Mouse (Mus musculus): ENCODE measurements around the gene Scn5a.
A peak's percentile ranks its signal among the peaks of the same experiment; 100 is the strongest.

Gene Scn5a

DNA sequence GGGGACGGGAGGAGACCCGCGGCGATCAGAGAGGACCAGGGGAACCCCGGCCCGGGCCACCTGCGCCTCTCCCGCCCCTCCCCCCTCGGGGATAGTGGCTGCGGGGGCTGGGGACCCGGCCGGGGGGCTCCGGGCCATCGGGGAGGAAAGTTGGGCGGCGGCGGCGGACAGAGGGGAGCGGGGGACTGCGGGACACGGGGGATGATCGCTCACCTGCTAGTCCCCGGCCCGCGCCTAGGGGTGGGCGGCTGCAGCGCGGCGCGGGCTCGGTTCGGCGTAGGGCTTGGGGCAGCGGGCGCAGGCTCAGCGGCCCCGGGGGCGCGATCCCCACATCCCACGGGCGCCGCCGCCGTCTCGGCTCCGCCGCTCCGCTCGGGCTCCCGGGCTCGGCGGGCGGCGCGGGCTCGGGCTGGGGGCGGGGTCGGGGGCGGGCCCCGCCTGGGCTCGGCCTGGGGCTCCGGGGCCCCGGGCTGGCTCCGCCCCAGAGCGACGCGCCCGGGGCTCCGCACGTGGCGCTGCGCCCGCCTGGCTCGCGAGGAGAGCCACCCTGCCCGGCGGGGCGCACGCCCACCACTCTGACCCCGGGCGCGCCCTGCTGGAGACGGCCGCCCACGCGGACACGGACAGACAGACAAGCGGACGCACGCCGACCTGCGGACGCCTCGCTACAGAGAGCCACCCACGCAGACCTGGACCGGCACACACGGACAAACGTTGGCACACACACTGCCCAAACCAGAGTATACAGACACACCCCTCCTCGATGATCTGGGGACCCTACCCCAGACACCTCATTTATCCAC, at the start of gene Scn5a:
Gene Scn5a (minus strand): TSS at position 381 of the 803 bp plus-strand sequence.
- Histone ChIP-seq H3K36me3 (ENCODE audit: insufficient read depth, low read length) (no peaks in the 10 kb centered on the region), H3K27me3 (ENCODE audit: insufficient read depth, low read length) (peaks cover 90% of the 10 kb centered on the region), H3K9me3 (ENCODE audit: low read length) (no peaks in the 10 kb centered on the region), H3K4me3 (replicated peaks; ENCODE audit: low read length) (peak within 1 kb of the TSS; percentile 82), H3K4me1 (replicated peaks; ENCODE audit: low read depth, low read length) (peaks cover 34% of the 10 kb centered on the region)
- TF ChIP-seq NANOG (IDR thresholded peaks at IDR 0.05; ENCODE audit: borderline replicate concordance, low read length), result no peak
- TF ChIP-seq CTCF (conservative IDR thresholded peaks at IDR 0.05; ENCODE audit: low read length), result no peak
- no peak for TF ChIP-seq POU5F1 (IDR thresholded peaks at IDR 0.05; ENCODE audit: borderline replicate concordance, low read length)

DNA sequence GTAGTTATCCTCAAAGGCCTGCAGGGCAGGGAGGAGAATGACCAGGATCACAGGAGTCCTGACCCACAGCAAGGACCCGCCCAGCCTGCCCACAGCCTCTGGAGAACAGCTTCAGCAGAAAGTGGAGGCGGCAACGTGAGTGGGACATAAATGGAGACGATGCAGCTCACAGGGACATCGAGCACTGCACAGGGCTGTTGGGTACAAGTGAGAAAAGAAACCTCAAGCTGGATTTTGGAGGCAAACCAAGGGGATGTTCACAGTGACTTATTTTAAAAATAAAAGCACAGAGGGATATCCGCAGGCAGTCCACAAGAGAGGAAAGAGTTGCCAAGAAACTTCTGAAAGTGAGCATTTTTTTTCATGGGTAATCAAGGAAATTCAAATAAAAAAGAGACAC, 48.4 kb upstream of the Scn5a start:
- Histone ChIP-seq H3K27me3 (ENCODE audit: insufficient read depth, low read length) (peaks cover 43% of the 10 kb centered on the region), H3K4me3 (replicated peaks; ENCODE audit: low read length) (no peak overlapping the region), H3K36me3 (ENCODE audit: insufficient read depth, low read length) (no peaks in the 10 kb centered on the region), H3K9me3 (ENCODE audit: low read length) (peaks cover 5% of the 10 kb centered on the region; the same call in 1 of the 2 replicates), H3K4me1 (replicated peaks; ENCODE audit: low read depth, low read length) (no peaks in the 10 kb centered on the region)
- TF ChIP-seq POU5F1 (IDR thresholded peaks at IDR 0.05; ENCODE audit: borderline replicate concordance, low read length), result no peak
- no peak for TF ChIP-seq CTCF (conservative IDR thresholded peaks at IDR 0.05; ENCODE audit: low read length)
- no peak for TF ChIP-seq NANOG (IDR thresholded peaks at IDR 0.05; ENCODE audit: borderline replicate concordance, low read length)

DNA sequence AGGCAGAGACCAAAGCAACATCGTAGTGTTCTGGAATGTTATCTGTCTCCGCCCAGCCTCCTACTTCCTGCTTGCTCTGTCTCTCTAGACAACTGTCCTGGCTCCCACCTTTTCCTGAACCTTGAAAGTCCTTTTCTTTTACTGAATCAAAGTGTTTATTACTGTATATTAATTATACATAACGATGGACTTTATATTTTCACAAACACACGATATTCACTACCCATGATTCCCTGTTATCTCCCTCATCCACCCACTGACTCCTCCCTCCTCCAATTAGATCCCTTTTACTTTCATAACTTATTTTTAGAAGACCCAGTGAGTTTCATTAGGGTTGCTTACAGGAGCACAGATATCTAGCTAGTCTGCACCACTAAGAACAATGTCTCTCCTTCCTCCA, 45.3 kb upstream of the Scn5a start:
- Histone ChIP-seq H3K4me1 (replicated peaks; ENCODE audit: low read depth, low read length) (no peaks in the 10 kb centered on the region), H3K27me3 (ENCODE audit: insufficient read depth, low read length) (peaks cover 32% of the 10 kb centered on the region), H3K36me3 (ENCODE audit: insufficient read depth, low read length) (no peaks in the 10 kb centered on the region), H3K4me3 (replicated peaks; ENCODE audit: low read length) (no peak overlapping the region), H3K9me3 (ENCODE audit: low read length) (peaks cover 5% of the 10 kb centered on the region; the same call in 1 of the 2 replicates)
- TF ChIP-seq NANOG (IDR thresholded peaks at IDR 0.05; ENCODE audit: borderline replicate concordance, low read length), result no peak
- no peak for TF ChIP-seq CTCF (conservative IDR thresholded peaks at IDR 0.05; ENCODE audit: low read length)
- TF ChIP-seq POU5F1 (IDR thresholded peaks at IDR 0.05; ENCODE audit: borderline replicate concordance, low read length), result no peak

DNA sequence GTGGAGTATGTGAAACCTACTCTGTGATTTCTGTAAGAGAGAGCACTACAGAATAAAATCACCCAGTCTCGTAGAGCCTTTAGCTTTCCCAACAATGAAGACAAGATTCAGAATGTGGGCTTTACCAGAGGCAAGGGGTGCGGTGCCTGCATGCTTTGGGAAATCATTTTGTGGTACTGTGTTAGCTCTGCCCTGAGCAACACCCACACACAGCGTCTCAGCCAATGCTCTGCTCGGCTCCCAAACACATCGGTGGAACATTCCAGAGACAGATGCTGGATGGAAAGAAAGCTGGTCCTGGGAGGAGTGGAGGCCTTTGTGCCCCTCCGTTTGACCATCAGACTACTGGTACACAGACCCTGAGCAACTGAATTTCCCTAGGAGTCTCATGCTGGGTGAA, 36.0 kb upstream of the Scn5a start:
- Histone ChIP-seq H3K4me1 (replicated peaks; ENCODE audit: low read depth, low read length) (no peaks in the 10 kb centered on the region), H3K36me3 (ENCODE audit: insufficient read depth, low read length) (no peaks in the 10 kb centered on the region), H3K4me3 (replicated peaks; ENCODE audit: low read length) (no peak overlapping the region), H3K9me3 (ENCODE audit: low read length) (no peaks in the 10 kb centered on the region), H3K27me3 (ENCODE audit: insufficient read depth, low read length) (peaks cover 11% of the 10 kb centered on the region)
- TF ChIP-seq POU5F1 (IDR thresholded peaks at IDR 0.05; ENCODE audit: borderline replicate concordance, low read length) (no peak), CTCF (conservative IDR thresholded peaks at IDR 0.05; ENCODE audit: low read length) (no peak), NANOG (IDR thresholded peaks at IDR 0.05; ENCODE audit: borderline replicate concordance, low read length) (no peak)

DNA sequence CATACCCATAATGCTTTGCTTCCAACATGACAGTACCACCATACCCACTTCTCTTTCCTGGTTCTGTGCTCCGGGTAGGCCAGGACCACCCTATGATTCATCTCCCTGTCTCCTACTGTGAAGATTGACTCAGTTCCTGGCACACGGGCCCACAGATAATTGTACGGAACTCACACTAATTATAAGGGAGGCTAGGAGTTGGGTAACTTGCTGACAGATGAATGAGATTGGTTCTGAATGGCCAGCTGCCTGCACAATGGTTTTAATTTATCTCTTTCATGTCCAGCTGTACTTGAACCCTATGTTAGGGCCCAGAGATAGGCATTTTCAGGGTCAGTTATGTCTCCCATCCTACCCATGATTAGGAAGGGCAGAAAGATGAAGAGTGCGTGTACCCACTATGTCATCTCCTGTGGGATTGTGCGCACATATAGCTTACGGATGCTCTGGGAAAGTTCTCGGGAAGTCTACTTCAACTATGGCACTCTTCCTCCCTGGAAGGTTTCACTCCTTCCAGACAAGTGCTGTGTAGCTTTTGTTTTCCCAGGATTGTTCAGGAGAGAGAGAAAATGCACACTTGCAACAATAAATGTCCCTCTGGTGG, 31.8 kb upstream of the Scn5a start:
- H3K9me3 ChIP-seq (ENCODE audit: low read length), result no peaks in the 10 kb centered on the region
- TF ChIP-seq POU5F1 (IDR thresholded peaks at IDR 0.05; ENCODE audit: borderline replicate concordance, low read length), result no peak
- no peak for TF ChIP-seq NANOG (IDR thresholded peaks at IDR 0.05; ENCODE audit: borderline replicate concordance, low read length)
- no peak for TF ChIP-seq CTCF (conservative IDR thresholded peaks at IDR 0.05; ENCODE audit: low read length)
- no peak overlapping the region for H3K4me3 ChIP-seq (replicated peaks; ENCODE audit: low read length)
- H3K36me3 ChIP-seq (ENCODE audit: insufficient read depth, low read length), result no peaks in the 10 kb centered on the region
- H3K4me1 ChIP-seq (replicated peaks; ENCODE audit: low read depth, low read length), result no peaks in the 10 kb centered on the region
- peaks cover 8% of the 10 kb centered on the region for H3K27me3 ChIP-seq (ENCODE audit: insufficient read depth, low read length)

DNA sequence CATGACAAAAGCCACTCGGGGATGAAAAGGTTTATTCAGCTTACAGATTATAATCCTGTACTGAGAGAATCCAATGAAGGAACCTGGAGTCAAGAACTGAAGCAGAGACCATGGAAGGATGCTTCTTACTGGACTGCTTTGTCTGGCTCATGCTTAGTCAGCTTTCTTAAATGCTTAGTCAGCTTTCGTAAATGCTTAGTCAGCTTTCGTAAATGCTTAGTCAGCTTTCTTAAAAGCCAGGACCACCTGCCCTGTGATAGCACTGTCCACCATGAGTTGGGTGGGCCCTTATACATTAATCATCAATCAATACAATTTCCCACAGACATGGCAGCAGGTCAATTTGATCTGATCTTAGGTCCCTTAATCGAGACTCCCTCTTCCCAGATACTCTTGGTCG, 28.1 kb upstream of the Scn5a start:
- TF ChIP-seq POU5F1 (IDR thresholded peaks at IDR 0.05; ENCODE audit: borderline replicate concordance, low read length) (no peak), NANOG (IDR thresholded peaks at IDR 0.05; ENCODE audit: borderline replicate concordance, low read length) (no peak), CTCF (conservative IDR thresholded peaks at IDR 0.05; ENCODE audit: low read length) (no peak)
- no peaks in the 10 kb centered on the region for H3K9me3 ChIP-seq (ENCODE audit: low read length)
- no peaks in the 10 kb centered on the region for H3K4me1 ChIP-seq (replicated peaks; ENCODE audit: low read depth, low read length)
- H3K36me3 ChIP-seq (ENCODE audit: insufficient read depth, low read length), result no peaks in the 10 kb centered on the region
- no peak overlapping the region for H3K4me3 ChIP-seq (replicated peaks; ENCODE audit: low read length)
- H3K27me3 ChIP-seq (ENCODE audit: insufficient read depth, low read length), result no peaks in the 10 kb centered on the region

DNA sequence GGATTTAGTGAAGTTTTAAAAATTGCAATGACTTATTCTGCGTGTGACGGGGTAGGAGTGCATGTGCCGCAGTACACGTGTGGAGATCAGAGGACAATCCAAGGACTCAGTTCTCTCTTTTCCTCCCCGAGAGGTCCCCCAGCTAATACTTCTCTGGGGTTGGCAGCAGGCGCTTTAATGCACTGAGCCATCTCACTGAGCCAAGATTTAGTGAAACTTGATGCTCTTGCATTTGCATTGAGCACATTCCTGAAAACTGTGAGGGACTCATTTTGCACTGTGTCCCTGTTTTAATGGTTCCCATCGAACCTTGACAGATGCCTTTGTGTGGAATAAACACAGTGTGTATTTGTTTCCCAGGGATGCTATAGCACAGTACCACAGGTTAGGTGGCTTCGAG, 25.8 kb upstream of the Scn5a start:
- no peaks in the 10 kb centered on the region for H3K27me3 ChIP-seq (ENCODE audit: insufficient read depth, low read length)
- no peak for TF ChIP-seq NANOG (IDR thresholded peaks at IDR 0.05; ENCODE audit: borderline replicate concordance, low read length)
- TF ChIP-seq POU5F1 (IDR thresholded peaks at IDR 0.05; ENCODE audit: borderline replicate concordance, low read length), result no peak
- no peak for TF ChIP-seq CTCF (conservative IDR thresholded peaks at IDR 0.05; ENCODE audit: low read length)
- H3K4me3 ChIP-seq (replicated peaks; ENCODE audit: low read length), result no peak overlapping the region
- H3K36me3 ChIP-seq (ENCODE audit: insufficient read depth, low read length), result no peaks in the 10 kb centered on the region
- no peaks in the 10 kb centered on the region for H3K4me1 ChIP-seq (replicated peaks; ENCODE audit: low read depth, low read length)
- peaks cover 6% of the 10 kb centered on the region; the same call in 1 of the 2 replicates for H3K9me3 ChIP-seq (ENCODE audit: low read length)

DNA sequence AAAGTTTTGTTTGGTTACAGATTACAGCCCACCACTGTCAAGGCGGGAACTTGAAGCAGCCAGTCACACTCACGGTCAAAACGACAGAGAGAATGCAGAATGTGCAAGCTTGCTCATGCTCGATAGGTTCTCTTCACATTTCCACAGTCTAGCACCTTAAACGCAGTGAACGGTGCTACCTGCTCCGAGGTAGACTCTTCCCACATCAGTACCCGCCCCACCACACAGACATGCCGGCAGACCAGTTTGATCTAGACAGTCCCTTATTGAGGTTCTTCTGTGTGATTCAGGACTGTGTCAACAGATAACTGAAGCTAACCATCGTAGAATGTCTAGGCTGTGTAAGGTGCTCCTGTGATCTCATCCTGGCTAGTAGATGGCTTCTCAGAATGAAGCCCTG, 19.7 kb upstream of the Scn5a start:
- H3K9me3 ChIP-seq (ENCODE audit: low read length), result peaks cover 6% of the 10 kb centered on the region; the same call in 1 of the 2 replicates
- H3K36me3 ChIP-seq (ENCODE audit: insufficient read depth, low read length), result no peaks in the 10 kb centered on the region
- peaks cover 11% of the 10 kb centered on the region for H3K4me1 ChIP-seq (replicated peaks; ENCODE audit: low read depth, low read length)
- peaks cover 7% of the 10 kb centered on the region for H3K27me3 ChIP-seq (ENCODE audit: insufficient read depth, low read length)
- TF ChIP-seq POU5F1 (IDR thresholded peaks at IDR 0.05; ENCODE audit: borderline replicate concordance, low read length) (no peak), NANOG (IDR thresholded peaks at IDR 0.05; ENCODE audit: borderline replicate concordance, low read length) (no peak), CTCF (conservative IDR thresholded peaks at IDR 0.05; ENCODE audit: low read length) (no peak)
- no peak overlapping the region for H3K4me3 ChIP-seq (replicated peaks; ENCODE audit: low read length)
